Mouse (Mus musculus): ENCODE measurements around the gene Ttll11. TPM values are rescaled to one million over a fixed set of nuclear protein-coding genes. Genes with fewer than 3 reads are reported as not detected.

Ttll11 gene
- total RNA-seq, 2 experiments from 2014 or later: 22.5 to 23.7 TPM

DNA sequence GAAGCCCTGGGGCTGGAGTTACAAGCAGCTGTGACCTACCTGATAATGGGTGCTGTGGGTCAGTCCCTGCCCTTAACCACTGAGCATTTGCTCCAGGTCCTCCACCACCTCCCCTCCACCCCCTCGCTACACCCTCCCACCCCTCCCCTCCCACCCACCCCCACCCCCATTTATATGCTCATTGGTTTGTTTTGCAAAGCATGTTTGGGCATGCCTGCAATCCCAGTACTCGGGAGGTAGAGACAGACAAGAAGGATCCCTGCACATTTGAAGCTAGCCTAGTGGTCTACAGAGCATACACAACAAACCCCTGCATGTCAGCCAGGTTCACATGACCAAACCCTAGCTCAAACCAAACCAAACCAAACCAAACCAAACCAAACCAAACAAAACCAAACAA is 243.7 kb downstream of the Ttll11 start:
- no peak for DNase-seq (ENCODE audit: low spot score in 2 of 2)

DNA sequence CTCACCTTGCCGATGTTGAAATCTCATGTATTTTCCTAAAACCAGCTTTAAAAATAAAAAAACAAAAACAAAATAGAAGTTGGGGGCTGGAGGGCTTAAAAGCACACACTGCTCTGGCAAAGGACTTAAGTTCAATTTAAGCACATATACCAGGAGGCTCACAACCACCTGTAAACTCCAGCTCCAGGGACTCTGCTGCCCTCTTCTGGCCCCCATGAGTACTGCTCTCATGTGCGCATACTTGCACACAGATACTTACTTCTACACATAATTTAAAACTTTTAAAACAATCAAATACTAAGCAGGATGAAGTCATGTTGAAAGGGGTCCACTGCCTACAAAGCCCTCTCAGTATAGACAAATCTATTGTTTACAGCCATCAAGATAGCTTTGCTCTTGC is 244.7 kb downstream of the Ttll11 start:
- DNase-seq (ENCODE audit: low spot score in 2 of 2): no peak

DNA sequence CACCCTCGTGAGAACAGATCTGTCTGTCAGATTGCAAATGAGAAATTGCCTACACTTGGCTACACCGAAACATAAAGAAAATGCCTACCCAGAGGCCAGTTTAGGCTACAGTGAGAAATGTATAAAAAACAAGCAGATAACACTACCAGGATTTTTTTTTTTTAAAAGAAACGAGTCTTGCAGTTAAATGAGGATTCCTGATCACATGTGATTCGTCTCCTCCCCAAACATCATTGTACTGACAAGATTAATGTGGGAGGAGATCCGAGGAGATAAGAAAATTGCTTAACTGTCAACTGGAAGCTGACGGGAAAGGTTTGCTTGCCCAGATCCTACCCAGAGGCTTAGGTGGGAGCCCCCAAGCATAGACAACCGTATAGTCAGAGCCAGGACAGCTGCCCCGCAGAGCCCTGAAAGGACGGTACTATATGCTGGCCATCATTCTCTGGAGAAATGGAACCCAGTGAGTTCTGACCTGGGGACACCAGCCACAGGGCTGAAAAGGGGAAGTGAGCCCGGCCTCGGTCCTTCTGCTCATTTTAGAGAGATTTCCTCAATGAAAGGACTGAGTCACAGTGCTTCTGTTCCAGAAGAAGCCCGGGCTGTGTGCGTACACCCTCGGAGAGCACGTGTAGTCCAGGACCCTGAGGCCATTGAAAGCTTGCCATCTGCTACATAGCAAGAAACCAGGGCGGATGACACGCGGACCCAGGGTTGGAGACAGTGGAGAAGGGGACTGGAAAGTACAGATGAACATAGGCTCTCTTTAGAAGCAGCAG is 247.9 kb downstream of the Ttll11 start:
- DNase-seq (ENCODE audit: low spot score in 2 of 2): no peak

DNA sequence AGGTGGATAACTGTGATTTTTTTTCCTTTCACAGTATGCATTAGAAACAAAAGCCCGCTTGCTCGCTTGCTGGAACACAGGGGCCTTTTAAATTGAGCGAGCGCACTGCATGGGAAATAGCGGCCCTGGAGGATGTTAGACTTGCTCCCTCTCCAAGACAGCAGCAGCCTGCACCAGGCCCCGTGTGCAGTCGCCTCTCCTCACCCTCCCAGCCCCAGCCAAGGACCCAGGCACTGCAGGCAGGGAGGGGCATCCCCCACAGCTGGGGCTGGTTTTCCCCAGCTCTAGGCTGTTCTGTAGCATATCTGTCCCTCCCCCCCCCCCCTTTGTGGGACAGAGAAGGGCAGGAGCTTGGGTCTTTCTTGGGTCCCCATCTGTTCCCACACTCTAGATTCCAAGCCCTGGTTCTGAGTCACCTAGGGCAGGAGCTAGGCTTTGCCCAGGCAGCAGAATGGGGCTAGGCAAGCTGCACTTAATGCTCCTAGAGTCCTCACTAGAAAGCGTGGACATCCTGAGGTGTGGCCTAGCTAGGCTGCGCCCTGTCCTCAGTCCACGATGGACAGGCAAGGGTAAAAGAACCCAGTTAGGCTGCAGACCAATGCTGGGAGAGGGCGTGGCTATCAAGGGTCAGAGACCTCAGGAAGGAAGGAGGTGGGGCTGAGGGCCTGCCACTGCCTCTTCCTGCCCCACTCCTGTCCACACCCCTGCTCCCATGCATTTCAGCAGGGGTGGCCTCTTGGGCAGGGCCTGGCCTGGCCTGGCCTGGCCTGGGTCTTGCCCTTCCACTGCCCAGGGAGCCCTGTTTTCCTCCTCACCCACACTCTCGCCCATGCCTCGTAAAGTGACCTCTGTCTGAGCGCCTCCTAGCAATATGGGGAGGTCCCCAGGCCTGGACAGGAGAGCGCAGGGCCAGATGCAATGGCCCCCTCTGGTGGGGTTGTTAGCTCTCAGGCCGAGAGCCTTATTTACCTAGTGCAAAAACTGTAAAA is 250.3 kb downstream of the Ttll11 start:
- DNase-seq (ENCODE audit: low spot score in 2 of 2): no peak

DNA sequence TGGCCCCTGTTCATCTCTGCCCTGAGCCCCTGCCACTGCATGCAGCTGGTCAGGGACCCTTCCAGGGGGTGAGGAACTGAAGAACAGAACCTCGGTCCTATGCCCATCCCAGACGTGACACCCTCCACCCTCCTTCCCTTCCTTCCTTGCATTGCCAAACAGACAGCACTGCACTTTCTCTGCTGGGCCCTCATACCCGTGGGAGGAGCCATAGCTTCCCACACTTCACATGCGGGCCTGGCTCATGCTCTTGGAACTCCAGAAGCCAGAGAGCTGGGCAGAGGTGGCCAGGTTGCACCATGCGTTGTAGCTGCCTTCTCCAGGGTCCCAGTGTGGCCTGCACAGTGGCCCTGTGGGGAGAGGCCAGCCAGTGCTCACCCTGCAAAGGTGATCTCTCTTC is 251.1 kb downstream of the Ttll11 start:
- no peak for DNase-seq (ENCODE audit: low spot score in 2 of 2)

DNA sequence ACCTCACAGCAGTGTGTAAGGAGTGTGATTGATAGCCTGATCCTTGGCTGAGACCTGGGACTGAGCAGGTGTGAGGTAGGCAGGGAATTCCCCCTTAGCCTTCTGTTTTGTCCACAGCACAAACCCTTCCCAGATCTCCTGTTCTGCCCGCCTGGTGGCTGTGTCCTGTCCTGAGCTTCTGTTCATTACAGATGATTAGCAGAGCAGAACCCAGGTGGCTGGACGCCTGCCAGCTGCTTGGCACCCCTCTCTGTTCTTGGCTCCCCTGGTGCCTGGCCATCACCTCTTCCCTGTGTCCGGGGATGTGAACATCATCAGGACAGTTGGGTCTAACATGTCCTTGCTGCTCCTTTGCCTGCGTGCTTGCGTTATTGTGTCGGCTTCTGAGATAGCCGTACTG is 256.0 kb downstream of the Ttll11 start:
- DNase-seq (ENCODE audit: low spot score in 2 of 2): no peak

DNA sequence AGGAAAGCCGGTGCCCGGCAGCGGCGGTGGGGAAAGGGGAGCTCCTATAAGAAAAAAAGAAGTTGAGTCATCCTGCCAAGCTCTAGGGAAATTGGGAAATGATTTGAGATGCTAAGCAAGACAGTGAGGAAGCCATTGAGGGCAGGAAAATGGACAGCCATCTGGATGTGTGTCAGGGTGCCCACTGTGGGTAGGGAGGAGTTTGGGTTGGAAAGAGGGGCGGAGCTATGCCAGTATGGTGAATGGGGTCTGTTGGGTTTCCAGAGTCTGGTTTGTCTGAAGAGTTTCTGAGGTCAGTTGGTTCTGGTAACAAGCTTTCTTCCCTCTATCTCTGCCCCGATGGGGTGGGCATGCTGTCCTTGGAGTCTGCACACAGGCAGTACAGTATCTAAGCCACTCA is 256.4 kb downstream of the Ttll11 start:
- no peak for DNase-seq (ENCODE audit: low spot score in 2 of 2)

DNA sequence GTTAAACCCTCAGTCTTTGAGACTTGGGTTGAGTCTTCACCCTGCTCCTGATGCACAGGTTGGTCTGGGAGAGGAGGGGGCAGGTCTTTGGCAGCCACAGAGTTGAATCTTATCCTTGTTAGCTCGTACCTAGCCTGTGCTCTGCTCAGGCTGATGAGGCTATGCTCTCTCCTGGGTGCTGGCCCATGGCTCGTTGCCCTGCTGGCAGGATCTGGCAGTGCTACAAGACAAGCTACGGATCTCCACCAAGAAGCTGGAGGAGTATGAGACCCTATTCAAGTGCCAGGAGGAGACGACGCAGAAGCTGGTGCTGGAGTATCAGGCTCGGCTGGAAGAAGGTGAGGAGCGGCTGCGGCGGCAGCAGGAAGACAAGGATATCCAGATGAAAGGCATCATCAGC is 256.9 kb downstream of the Ttll11 start:
- DNase-seq (ENCODE audit: low spot score in 2 of 2): no peak

DNA sequence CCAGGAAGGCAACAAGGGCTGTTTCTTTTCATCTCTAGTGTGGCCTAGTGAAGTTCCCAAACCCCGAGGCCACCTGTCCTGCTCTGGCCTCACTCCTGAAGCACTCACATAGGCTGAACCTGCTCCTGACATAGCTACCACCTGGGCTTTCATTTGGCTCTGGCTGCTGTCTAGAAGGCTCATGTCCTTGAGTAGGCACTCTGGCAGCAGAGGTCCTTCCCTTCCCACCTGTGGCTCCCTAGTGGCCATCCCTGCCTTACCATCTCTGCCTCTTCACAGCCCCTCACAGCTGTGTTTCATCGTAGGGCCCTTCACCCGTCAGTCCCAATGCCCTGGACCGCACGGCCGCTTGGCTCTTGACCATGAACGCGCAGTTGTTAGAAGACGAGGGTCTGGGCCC is 258.8 kb downstream of the Ttll11 start:
- no peak for DNase-seq (ENCODE audit: low spot score in 2 of 2)

DNA sequence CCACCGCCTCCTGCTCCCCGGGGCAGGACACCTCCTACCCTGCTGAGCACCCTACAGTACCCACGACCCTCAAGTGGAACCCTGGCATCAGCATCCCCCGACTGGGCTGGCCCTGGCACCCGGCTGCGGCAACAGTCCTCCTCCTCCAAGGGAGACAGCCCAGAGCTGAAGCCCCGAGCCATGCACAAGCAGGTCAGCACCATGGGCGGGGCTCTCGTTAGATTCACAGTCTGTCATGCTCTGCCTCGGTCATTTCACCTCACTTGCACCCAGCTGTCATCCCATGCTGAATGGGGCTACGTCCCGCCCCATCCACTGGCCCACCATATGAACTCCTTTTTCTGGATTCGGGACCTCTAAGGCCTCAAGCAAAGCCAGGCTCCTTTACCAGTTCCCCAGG is 259.2 kb downstream of the Ttll11 start:
- DNase-seq (ENCODE audit: low spot score in 2 of 2): no peak

DNA sequence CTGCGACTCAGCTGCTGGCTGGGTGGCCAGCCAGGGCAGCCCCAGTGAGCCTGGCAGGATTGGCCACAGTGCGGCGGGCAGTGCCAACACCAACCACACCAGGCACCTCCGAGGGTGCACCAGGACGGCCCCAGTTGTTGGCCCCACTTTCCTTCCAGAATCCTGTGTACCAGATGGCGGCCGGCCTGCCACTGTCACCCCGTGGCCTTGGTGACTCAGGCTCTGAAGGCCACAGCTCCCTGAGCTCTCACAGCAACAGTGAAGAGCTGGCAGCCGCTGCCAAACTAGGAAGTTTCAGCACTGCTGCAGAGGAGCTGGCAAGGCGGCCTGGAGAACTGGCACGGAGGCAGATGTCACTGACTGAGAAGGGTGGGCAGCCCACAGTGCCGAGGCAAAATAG is 259.6 kb downstream of the Ttll11 start:
- DNase-seq (ENCODE audit: low spot score in 2 of 2): peak; percentile 39 to 54

DNA sequence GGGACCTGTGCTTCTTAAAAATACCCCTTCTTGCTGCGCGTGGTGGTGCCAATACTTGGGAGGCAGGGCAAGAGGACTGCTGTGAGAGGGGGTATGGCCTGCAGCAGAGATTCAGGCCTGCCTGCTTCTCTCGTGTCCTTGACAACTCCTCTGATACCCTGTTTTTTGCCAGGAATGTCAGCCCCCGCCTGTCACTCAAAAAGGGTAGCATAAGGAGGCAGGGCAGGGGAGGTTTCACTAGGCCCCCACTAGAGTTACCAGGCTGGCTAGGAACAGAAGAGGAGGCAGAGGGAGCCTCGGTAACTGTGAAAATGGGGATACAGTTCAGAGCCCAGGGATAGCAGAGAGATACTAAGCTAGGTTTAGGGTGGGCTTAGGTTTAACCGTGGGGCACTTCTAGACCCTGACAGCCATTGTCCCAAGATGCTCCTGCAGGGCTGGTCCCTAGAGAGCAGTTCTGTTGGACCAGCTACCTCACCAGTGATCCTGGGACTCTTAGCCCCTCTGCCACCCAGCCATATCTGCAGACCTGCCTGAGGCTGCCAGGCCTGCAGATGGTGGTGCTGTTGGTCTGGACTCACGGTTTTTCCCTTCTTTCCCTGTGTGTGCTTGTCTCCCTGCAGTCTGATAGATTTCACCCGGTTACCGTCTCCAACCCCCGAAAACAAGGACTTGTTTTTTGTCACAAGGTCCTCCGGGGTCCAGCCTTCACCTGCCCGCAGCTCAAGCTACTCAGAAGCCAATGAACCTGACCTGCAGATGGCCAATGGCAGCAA is 260.3 kb downstream of the Ttll11 start:
- peak; percentile 35 to 60 for DNase-seq (ENCODE audit: low spot score in 2 of 2)

DNA sequence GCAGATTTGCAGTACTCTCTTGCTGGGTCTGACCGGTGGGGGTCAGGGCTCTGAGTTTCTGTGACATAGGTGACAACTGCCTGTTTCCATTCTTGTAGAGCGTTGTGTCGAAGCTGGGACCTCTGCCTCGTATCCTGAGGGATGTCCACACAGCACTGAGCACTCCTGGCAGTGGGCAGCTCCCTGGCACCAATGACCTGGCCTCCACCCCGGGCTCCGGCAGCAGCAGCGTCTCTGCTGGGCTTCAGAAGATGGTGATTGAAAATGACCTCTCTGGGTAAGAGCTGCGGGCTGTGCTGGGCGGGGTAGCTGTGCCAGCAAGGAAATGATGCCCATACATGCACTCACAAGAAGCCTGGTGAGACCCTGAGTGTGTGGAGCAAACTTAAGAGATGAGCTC is 261.1 kb downstream of the Ttll11 start:
- no peak for DNase-seq (ENCODE audit: low spot score in 2 of 2)

DNA sequence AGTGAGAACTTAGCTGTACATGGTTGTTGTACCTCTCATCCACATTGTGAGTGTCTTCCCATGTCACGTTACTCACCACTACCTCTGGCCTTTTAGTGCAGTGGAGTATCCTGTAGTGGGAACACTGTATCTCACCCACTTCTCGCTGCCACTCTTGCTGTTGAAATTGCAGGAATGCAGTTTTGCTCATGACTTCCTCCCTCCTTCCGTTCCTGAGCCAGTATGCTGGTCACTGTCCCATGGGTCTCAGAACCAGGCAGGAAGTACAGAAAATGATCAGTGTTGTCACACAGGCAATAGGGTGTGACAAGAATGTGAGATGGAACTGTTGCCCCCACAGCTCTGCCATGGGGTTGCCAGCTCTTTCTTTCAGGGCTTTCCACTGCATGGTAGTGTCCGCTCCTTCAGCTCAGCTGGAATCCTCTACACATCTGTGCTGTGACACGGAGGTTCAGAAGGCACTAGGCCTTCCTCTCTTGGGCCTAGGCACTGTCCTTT is 261.7 kb downstream of the Ttll11 start:
- no peak for DNase-seq (ENCODE audit: low spot score in 2 of 2)

DNA sequence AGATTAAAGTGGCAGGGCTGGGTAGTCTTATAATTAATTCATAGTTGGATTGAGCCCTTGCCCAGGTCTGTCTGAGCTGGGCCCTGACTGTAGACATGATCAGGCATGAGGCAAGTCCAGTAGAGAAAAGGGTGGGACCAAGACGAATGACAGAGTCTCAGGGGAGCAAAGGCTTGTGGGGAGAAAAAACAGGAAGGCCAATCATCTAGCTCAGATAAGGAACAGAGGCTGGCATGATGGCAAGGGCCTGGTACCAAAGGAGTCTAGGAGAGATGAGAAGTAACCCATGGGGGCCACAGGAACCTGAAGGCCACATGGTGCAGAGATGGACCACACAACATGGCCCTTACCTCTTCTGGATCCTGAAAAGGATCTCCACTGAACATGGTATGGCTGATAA is 263.5 kb downstream of the Ttll11 start:
- DNase-seq (ENCODE audit: low spot score in 2 of 2): no peak

DNA sequence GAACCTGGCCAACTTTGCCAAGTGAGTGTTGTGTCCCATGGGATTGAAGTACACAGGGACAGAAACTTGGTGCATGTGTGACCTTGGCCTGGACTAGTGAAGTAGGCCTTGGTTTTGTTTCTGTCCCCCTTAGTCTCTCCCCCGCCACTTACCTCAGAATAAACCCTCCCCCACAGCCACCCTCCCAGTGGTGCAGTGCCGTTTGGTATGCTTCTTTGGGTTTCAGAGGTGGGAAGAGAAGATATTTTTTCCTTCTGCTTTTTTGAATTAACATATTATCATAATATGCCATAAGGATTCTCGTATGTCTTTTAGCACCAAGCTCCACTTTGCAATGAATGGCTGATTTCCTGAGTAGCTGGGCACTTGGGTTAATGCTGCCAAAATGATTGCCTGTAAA is 264.2 kb downstream of the Ttll11 start:
- no peak for DNase-seq (ENCODE audit: low spot score in 2 of 2)

DNA sequence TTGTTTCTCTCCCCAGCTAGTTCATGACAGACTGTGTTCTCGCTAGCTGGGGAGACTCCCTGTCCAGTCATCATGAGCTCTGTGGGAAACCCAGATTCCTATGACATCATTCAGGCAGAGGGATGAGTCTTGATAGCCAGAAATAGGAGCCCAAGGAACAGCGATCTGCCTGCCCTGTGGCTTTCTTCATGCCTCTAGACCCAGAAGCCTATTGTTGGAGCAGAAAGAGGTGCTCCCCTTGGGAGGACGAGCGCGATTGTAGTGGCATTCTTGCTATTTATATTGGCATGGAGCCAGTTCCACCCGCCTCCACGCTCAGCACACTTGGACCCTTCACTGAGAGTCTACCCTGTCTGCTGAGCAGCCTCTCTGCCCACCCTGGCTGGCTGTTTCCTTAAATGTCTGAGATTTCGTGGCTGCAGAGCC is 265.0 kb downstream of the Ttll11 start:
- DNase-seq (ENCODE audit: low spot score in 2 of 2): no peak

DNA sequence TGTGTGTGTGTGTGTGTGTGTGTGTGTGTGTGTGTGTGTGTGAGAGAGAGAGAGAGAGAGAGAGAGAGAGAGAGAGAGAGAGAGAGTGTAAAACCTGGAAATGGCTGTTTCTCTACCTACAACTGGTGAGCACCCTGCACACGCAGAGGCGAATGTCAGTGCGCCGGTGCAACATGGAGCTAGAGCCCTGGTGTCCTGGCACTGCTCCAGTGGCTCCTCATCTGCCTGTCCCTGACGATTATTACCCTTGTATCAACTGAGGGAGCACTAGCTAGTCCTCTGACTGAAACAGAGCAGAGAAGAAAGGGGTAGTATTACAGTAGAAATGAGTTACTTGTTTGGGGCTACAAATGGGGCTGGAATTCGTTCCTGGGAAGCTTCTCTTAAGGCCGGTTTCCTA is 266.3 kb downstream of the Ttll11 start:
- DNase-seq (ENCODE audit: low spot score in 2 of 2): no peak

DNA sequence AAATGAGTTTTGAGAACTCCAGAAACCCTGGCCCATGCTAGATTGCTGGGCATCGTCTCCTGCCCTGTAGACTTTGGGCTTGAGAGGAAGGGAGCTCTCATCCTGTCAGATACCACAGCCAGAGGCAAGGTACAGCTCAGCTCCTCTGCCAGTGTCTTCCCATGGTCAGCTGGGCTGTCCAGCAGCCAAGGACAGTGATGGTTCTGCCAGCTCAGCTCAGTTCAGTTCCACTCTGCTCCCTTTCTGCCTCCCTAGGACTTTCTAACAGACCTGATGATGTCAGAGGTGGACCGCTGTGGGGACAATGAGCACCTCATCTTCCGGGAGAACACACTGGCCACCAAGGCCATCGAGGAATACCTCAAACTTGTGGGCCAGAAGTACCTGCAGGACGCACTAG is 267.1 kb downstream of the Ttll11 start:
- DNase-seq (ENCODE audit: low spot score in 2 of 2): no peak

DNA sequence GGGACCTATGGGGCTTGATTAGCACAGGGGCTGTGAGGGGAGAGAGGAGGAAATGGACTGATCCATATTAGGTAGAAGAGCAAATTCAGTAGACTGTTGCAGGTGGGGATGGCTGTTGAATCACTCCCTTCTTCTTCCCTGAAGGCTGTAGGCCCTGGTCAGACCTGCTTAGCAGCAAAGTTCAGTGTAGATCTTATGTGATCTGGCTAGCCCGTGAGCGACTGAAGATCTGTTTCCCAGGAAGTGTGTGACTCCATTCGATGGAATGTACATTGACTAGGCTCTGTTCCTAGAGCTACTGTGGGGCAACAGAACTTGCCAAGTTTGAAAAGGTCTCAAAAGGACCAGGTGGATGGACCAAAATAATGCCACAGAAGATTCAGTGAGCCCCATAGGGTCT is 276.5 kb downstream of the Ttll11 start:
- DNase-seq (ENCODE audit: low spot score in 2 of 2): no peak

DNA sequence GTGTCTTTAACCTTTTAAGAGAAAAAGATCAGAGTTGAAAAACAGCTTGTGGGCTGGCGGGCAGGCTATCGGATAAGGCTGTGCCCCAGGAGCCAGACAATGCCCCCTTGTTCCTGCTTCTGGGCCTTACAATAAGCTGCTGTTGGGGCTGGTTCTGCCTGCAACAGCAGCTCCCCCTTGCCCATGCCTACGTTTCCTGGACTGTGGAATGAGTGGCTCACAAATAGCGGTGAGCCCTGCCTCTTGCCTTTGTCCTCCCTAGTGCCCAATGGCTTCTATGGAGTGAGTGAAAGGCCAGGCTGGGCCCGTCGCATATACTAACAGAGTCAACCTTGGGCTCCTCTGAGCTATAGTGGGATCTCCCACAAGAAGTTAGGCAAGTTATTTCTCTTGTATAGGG is 277.1 kb downstream of the Ttll11 start:
- DNase-seq (ENCODE audit: low spot score in 2 of 2): no peak
